Mouse (Mus musculus) MEL (cell line): ENCODE measurements around the gene Ddx28.

Source experiments
- CTCF ChIP-seq, 3 experiments: IDR thresholded peaks in 2 of 3; conservative IDR thresholded peaks in 1 of 3; 2 replicates each; pipeline ENCODE4 v1.5.1; 2011 to 2012; ENCODE audit warnings: low read length in 3 of 3, low read depth in 2 of 3, mild to moderate bottlenecking in 2 of 3, improper control_type of control experiment in 1 of 3, inconsistent platforms in 1 of 3, mixed read lengths in 1 of 3, moderate library complexity in 1 of 3; ENCODE audit not compliant: control insufficient read depth in 1 of 3, insufficient read depth in 1 of 3, poor library complexity in 1 of 3, severe bottlenecking in 1 of 3
- GATA1 ChIP-seq: IDR thresholded peaks from 2 replicates; pipeline ENCODE4 v1.6.1; 2011; ENCODE audit warnings: low read depth, low read length, improper control_type of control experiment
- POLR2A ChIP-seq, 2 experiments: IDR thresholded peaks; 2 replicates each; pipeline ENCODE4 v1.6.1; 2011 to 2012; ENCODE audit warnings: low read length in 2 of 2, mild to moderate bottlenecking in 2 of 2, control low read depth in 1 of 2, improper control_type of control experiment in 1 of 2, low read depth in 1 of 2, moderate library complexity in 1 of 2; ENCODE audit not compliant: control insufficient read depth in 1 of 2, insufficient read depth in 1 of 2, poor library complexity in 1 of 2
- POLR2AphosphoS2 ChIP-seq: IDR thresholded peaks from 2 replicates; pipeline ENCODE4 v1.6.1; 2011; ENCODE audit warnings: low read length, improper control_type of control experiment

DNA sequence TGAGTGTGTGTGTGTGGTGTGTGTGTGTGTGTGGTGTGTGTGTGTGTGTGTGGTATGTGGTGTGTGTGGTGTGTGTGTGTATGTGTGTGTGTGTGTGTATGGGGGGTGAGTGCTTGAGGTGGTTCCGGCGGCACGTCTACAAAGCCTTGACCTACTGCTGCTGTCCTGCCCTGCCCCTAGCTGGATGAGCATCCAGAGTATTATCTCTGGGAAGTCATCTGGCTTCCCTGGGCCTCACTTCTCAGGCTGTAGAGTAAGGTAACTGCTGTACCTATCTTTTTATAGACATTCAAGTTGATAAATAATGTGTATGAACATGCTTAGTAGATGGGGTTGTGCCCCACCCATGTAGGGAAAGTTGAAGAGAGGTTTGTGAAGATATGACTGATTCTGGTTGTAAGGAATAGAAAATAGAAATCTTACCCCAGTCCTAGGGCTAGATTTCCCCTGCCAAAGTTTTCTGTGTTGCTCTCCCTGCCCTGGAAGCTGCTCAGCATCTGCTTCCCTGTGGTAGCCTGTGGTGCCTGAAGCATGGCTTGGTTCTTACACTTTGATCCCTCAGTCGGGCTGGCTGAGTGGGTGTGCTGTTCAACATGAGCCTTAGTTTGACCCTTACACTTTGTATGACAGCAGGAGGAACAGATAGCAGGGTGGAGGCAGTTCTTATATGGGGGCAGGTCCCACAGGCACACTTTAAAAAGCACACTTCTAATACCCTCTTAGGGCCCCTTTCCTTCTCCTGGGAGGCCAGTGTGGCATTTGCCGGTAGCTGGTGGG lies 36.4 kb upstream of the Ddx28 start:
- TF ChIP-seq CTCF (IDR thresholded peaks at IDR 0.05 in 2 of 3, conservative IDR thresholded peaks at IDR 0.05 in 1 of 3; ENCODE audit: control insufficient read depth in 1 of 3, insufficient read depth in 1 of 3, low read depth in 2 of 3, low read length in 3 of 3, poor library complexity in 1 of 3, severe bottlenecking in 1 of 3) (no peak), POLR2A (IDR thresholded peaks at IDR 0.05; ENCODE audit: control insufficient read depth in 1 of 2, insufficient read depth in 1 of 2, low read depth in 1 of 2, low read length in 2 of 2, poor library complexity in 1 of 2) (no peak), POLR2AphosphoS2 (no peak), GATA1 (no peak)
